Mouse (Mus musculus) lung, adult 2 months (tissue): ENCODE data around the gene Gpr183. TPM values are rescaled to one million over a fixed set of nuclear protein-coding genes. Genes with fewer than 3 reads are reported as not detected.

Experiments used
- DNase-seq: peaks from one replicate; pipeline ENCODE4 v3.0.0; 2022
- H3K4me1 ChIP-seq: fragments of 200-500 bp; 2 replicates; pipeline ENCODE4 v1.6.1; 2011; ENCODE audit warnings: low read length; ENCODE audit not compliant: control insufficient read depth, insufficient read depth
- H3K4me3 ChIP-seq: fragments of 200-500 bp; replicated peaks from 2 replicates; pipeline ENCODE3; 2011; ENCODE audit warnings: low read depth, mild to moderate bottlenecking, control low read depth, low read length; ENCODE audit errors: extremely low read depth
- CTCF ChIP-seq: fragments of 200-500 bp; IDR thresholded peaks from 2 replicates; pipeline ENCODE4 v1.5.1; 2011; ENCODE audit warnings: mild to moderate bottlenecking, low read length, control low read depth; ENCODE audit not compliant: insufficient read depth
- POLR2A ChIP-seq: fragments of 200-500 bp; IDR thresholded peaks from 2 replicates; pipeline ENCODE4 v1.6.1; 2011; ENCODE audit warnings: low read depth, mild to moderate bottlenecking, control low read depth, low read length, borderline replicate concordance; ENCODE audit errors: extremely low read depth
- WGBS: fragments of 180-500 bp; shearing (Covaris S2); methylation state at CpG from one replicate; pipeline ENCODE4 v1.1.7; 2018; 5-methylcytosine and 5-hydroxymethylcytosine counted together
- polyA plus RNA-seq: library from polyadenylated mRNA; depleted of rRNA; stranded (reverse); fragments of >200 nt; gene quantifications from 2 replicates; pipeline ENCODE4 v1.2.3, GENCODE M21; 2012; rRNA removed

Gpr183 gene
- polyA plus RNA-seq: 2.3 and 3.1 TPM in 2 replicates

DNA sequence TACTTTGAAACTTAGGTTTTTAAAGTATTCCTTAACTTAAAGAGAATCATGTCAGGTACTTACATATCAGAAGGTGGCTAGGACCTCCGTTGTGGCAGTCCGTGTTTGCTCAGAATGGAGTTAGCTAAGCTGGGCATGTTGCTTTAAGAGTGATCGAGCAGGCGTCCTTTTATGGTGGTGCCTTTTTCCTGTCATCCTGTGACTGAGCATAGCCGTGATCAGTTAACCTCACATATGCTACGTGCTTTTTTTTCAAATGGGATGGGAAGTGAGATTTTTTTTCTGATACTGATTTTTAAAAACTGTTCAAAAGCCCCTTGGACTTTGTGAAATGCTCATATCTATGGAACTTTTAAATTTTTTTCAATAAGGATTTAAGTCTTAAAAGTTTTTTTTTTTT is at the start of gene Gpr183:
TSS of gene Gpr183 (minus strand) at position 206 of the 400 bp plus-strand sequence.
- TF ChIP-seq CTCF: no peak
- no peak for TF ChIP-seq POLR2A
- H3K4me3 ChIP-seq: no peak within 1 kb of the TSS
- no peak for DNase-seq
- peaks cover 13% of the 10 kb centered on the region for H3K4me1 ChIP-seq
- 31% methylated on average over 6 of the region's 6 CpGs for WGBS

DNA sequence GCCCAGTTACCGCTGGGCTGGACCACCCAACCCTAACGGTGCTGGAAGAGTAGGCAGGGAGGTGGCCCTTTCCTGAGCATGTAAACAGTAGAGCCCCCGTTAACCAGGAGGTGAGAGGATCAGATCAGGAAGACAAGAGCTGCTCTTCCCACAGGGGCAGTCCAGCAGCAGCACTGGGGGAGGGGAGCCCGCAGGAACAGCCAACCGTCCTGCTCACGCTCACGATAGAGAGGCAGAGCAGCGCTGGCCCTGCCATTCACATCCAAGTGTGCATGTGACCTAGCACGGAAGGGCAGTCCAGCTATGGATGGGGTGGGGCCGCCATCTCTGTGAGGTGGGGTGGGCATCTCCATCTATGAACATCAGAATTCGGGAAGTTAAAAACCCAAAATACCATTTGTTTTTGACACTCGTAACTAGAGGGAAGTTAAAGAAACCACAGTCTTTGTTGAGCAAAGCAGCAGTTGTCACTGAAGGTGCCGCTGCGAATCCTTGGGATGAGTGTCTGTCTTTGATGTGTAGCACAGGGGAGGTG is 48.5 kb upstream of the Gpr183 start:
- DNase-seq: no peak
- TF ChIP-seq CTCF (no peak), POLR2A (0 out of 2 replicates have a peak, but pooled peaks have one; percentile 19)
- H3K4me1 ChIP-seq: no peaks in the 10 kb centered on the region
- WGBS: 64% methylated on average over 14 of the region's 14 CpGs
- no peak overlapping the region for H3K4me3 ChIP-seq

- WGBS: 77% methylated on average over 13 of the region's 13 CpGs
- Histone ChIP-seq H3K4me3 (no peak overlapping the region), H3K4me1 (no peaks in the 10 kb centered on the region)
- no peak for TF ChIP-seq CTCF
- TF ChIP-seq POLR2A: no peak
- DNase-seq: no peak
Measured at GRCm38 (mm10) chr14:122012814-122013213, 47.8 kb upstream of the Gpr183 start.

DNA sequence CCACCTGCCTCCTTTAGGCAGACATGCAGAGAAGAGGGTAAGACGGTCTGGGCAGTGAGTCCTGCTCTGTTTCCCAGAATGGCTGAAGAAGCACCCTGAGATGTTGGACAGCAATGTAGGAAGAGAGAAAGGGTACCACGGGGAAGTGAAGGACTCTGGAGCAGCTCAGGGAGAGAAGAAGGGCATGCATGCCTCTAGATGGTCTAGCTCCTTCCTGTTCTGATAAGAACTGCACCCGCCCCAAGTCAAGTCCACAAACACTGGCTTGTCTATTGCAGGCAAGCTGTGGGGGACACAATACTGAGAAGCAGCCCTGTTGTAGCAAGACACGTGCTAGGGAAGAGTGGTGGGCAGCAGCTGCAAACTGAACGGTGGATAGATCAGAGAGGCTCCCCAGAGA is 47.2 kb upstream of the Gpr183 start:
- Histone ChIP-seq H3K4me1 (no peaks in the 10 kb centered on the region), H3K4me3 (no peak overlapping the region)
- no peak for TF ChIP-seq POLR2A
- no peak for TF ChIP-seq CTCF
- no peak for DNase-seq
- WGBS: 63% methylated on average over 5 of the region's 5 CpGs

GRCm38 (mm10) chr14:122011768-122012167 is 46.8 kb upstream of the Gpr183 start:
- TF ChIP-seq CTCF (no peak), POLR2A (no peak)
- H3K4me3 ChIP-seq: no peak overlapping the region
- DNase-seq: no peak
- 92% methylated on average over 8 of the region's 8 CpGs for WGBS
- no peaks in the 10 kb centered on the region for H3K4me1 ChIP-seq

DNA sequence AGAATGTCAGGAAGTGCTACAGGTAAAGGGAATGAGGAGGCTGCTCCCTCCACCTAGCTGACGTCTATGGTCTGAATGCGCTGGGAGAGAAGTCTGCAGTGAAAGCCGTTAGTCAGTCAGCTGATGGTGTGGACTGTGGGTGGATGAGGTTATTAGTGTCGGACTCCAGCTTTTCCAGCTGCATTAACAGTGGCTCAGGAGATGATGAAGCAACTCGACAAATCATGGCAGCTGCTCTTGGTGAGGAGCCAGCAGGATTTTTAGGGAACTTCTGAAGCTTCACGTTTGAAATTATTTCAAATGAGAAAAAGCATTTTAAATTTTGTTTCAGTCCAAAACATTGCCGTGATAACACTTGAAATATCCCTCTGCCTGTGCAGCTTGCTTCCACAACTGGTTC is 45.3 kb upstream of the Gpr183 start:
- no peak for TF ChIP-seq CTCF
- no peak for TF ChIP-seq POLR2A
- DNase-seq: no peak
- H3K4me1 ChIP-seq: no peaks in the 10 kb centered on the region
- no peak overlapping the region for H3K4me3 ChIP-seq
- 77% methylated on average over 7 of the region's 7 CpGs for WGBS

GRCm38 (mm10) chr14:122009502-122009901 is 44.5 kb upstream of the Gpr183 start:
- TF ChIP-seq CTCF (no peak), POLR2A (no peak)
- H3K4me1 ChIP-seq: no peaks in the 10 kb centered on the region
- DNase-seq: no peak
- WGBS: 73% methylated on average over 13 of the region's 13 CpGs
- no peak overlapping the region for H3K4me3 ChIP-seq

DNA sequence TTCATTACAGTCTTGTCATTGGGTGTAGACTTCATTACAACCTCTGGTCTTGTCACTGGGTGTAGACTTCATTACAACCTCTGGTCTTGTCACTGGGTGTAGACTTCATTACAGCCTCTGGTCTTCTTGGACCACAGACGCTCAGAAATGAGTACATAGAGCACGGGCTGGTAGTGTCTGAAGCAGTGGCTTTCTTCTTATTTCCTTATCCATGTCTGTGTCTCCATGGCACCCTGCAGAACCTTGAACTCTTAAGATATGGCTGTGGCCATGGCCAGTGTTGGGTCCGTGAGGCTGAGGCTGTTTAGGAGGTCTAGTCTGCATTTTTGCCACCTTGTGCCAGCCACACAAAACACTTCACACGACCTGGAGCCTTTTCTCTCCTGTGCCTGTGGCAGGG is 43.3 kb upstream of the Gpr183 start:
- no peaks in the 10 kb centered on the region; the same call in 1 of the 2 replicates for H3K4me1 ChIP-seq
- no peak for TF ChIP-seq CTCF
- H3K4me3 ChIP-seq: no peak overlapping the region
- 91% methylated on average over 4 of the region's 4 CpGs for WGBS
- DNase-seq: no peak

GRCm38 (mm10) chr14:122003812-122004211 is 38.8 kb upstream of the Gpr183 start:
- DNase-seq: no peak
- Histone ChIP-seq H3K4me3 (no peak overlapping the region), H3K4me1 (no peaks in the 10 kb centered on the region; the same call in 1 of the 2 replicates)
- no peak for TF ChIP-seq POLR2A
- no peak for TF ChIP-seq CTCF

GRCm38 (mm10) chr14:122002224-122002623 is 37.2 kb upstream of the Gpr183 start:
- DNase-seq: no peak
- Histone ChIP-seq H3K4me3 (no peak overlapping the region), H3K4me1 (no peaks in the 10 kb centered on the region; the same call in 1 of the 2 replicates)
- no peak for TF ChIP-seq POLR2A
- TF ChIP-seq CTCF: no peak
- 82% methylated on average over 7 of the region's 7 CpGs for WGBS
